Mouse (Mus musculus) G1E (cell line): ENCODE data around the gene Wnt16.

Experiments
- CTCF ChIP-seq: IDR thresholded peaks from 2 replicates; pipeline ENCODE4 v1.5.1; 2012; ENCODE audit warnings: low read depth, low read length, inconsistent platforms, mixed read lengths
- GATA1 ChIP-seq: IDR thresholded peaks from 2 replicates; pipeline ENCODE4 v1.6.1; 2012; ENCODE audit warnings: borderline replicate concordance, low read length, inconsistent platforms, mixed read lengths
- POLR2AphosphoS5 ChIP-seq: IDR thresholded peaks from 2 replicates; pipeline ENCODE4 v1.6.1; 2012; ENCODE audit warnings: low read depth, low read length, inconsistent platforms; ENCODE audit not compliant: insufficient replicate concordance
- TAL1 ChIP-seq: conservative IDR thresholded peaks from 2 replicates; pipeline ENCODE4 v1.6.1; 2012; ENCODE audit warnings: low read depth, low read length, inconsistent platforms, mixed read lengths

- no peak for TF ChIP-seq CTCF
- TF ChIP-seq POLR2AphosphoS5, result no peak
- TF ChIP-seq TAL1, result no peak
- no peak for TF ChIP-seq GATA1
Measured at GRCm38 (mm10) chr6:22266018-22266417, 22.0 kb upstream of the Wnt16 start.
